Mouse (Mus musculus) erythroblast, embryonic 14.5 days (primary cell): ENCODE data around the gene Atmin.

Experiments used
- GATA1 ChIP-seq: IDR thresholded peaks from 2 replicates; pipeline ENCODE4 v1.6.1; 2012; ENCODE audit warnings: low read length, inconsistent platforms, mixed read lengths
- TAL1 ChIP-seq: IDR thresholded peaks from 3 replicates; pipeline ENCODE4 v1.6.1; 2012; ENCODE audit warnings: low read length, inconsistent platforms, mixed read lengths

DNA sequence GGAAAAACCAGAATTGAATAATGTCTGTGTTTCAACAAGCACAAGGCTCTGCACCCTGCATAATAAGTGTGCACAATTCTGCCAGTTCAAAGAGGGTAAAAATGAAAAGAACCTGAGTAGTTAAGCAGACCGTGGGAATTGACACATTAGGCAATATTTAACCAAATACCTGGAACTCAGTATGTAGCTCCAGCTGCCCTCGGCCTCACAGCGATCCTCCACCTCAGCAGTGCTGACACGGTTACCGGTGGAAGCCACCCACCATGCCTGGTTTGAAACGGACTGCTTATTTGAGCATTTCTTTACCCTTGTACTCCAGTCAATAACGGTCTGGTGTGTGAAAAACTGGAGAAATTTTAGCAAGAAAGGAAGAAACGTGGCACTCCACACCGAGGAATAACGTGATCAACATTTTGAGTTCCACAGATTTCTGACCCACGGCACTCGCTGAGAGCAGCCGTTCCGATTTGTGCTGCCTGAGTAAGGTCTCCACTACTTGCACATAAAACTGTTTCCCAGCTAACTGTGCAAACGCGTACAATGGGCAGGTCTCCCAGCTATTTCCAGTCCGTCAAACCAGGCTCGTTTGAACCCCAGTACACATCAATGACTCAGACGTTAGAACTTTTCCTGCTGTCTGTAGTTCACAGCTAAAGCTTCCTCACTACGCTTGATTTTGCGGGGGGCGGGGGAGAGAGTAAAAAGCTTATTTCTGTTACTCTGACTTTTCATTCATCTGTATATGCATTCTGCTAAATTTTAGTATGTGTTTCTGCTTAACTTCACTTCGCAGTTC lies 49.2 kb downstream of the Atmin start:
- TF ChIP-seq TAL1 (no peak), GATA1 (no peak)
